Mouse (Mus musculus) myocyte (in vitro differentiated cells): ENCODE data around the gene Zfp64.

ENCODE experiments used
- CEBPB ChIP-seq: IDR thresholded peaks from 2 replicates; pipeline ENCODE4 v1.6.1; 2011; ENCODE audit warnings: mild to moderate bottlenecking, moderate library complexity; ENCODE audit not compliant: poor library complexity, insufficient read depth, severe bottlenecking
- MYOD1 ChIP-seq, 3 experiments: IDR thresholded peaks; one replicate each; pipeline ENCODE4 v1.6.1; 2011; ENCODE audit warnings: control low read depth in 2 of 3, low read depth in 2 of 3, mild to moderate bottlenecking in 2 of 3, moderate library complexity in 1 of 3; ENCODE audit not compliant: insufficient read length in 2 of 3, control insufficient read depth in 1 of 3
- POLR2A ChIP-seq: IDR thresholded peaks from one replicate; pipeline ENCODE4 v1.6.1; 2011; ENCODE audit warnings: low read depth, mild to moderate bottlenecking, control low read depth, moderate library complexity; ENCODE audit not compliant: insufficient read length
- POLR2AphosphoS2 ChIP-seq: IDR thresholded peaks from one replicate; pipeline ENCODE4 v1.6.1; 2011; ENCODE audit warnings: low read depth, control low read depth; ENCODE audit not compliant: insufficient read length
- SRF ChIP-seq: IDR thresholded peaks from one replicate; pipeline ENCODE4 v1.6.1; 2011; ENCODE audit warnings: low read depth; ENCODE audit not compliant: control insufficient read depth, insufficient read length
- TCF12 ChIP-seq: IDR thresholded peaks from one replicate; pipeline ENCODE4 v1.6.1; 2011; ENCODE audit warnings: mild to moderate bottlenecking, control low read depth; ENCODE audit not compliant: poor library complexity, insufficient read depth, severe bottlenecking
- TCF3 ChIP-seq: IDR thresholded peaks from one replicate; pipeline ENCODE4 v1.6.1; 2011; ENCODE audit warnings: low read depth, control low read depth; ENCODE audit not compliant: insufficient read length

DNA sequence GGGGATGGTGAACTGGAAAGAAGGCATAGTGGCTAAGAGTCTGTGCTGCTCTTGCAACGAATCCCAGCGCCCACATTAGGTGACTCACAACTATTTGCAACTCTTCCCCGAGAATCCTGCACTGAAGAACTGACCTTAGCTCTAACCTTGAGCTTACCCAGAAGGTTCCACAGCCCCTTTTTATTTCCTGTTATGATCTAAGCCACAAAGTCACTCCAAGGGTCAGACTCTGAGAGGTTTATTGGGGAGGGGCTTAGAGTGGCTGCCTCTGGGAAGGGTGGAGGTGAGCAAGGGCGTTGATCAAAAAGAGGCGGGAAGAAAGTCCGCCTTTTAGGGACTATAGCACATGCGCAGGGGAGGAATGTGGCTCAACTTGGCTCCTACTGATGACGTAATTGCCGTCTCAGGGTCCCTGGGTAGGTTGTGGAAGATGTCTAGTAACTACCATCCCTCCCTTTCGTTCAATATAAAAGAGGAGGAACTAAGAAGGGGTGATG is 511 bp upstream of the Zfp64 start:
- TF ChIP-seq POLR2AphosphoS2 (no peak), POLR2A (no peak), TCF12 (no peak), MYOD1 (IDR thresholded peaks at IDR 0.05; ENCODE audit: control insufficient read depth in 1 of 3, insufficient read length in 2 of 3, low read depth in 2 of 3) (no peak), CEBPB (no peak), SRF (no peak), TCF3 (no peak)
